Mouse (Mus musculus) adrenal gland, adult 8-10 months (tissue): Measurements from ENCODE around the gene Plin3. TPM values are rescaled to one million over a fixed set of nuclear protein-coding genes. Genes with fewer than 3 reads are reported as not detected.
"Not testable (repeated sequence)": the region's sequence is repeated elsewhere in the genome, so short reads cannot be mapped to it uniquely, and the experiment has no call there.

Experiments used
- DNase-seq: peaks from one replicate; pipeline ENCODE4 v3.0.0; 2022
- total RNA-seq, 4 experiments: library from RNA; stranded (reverse); gene quantifications; 2 replicates each; pipeline ENCODE4 v1.2.4; 2022

Plin3 gene
- total RNA-seq, 4 experiments from 2014 or later: 92.6 to 117 (median 103) TPM

GRCm38 (mm10) chr17:56273482-56273881, 19.2 kb downstream of the Plin3 start:
- DNase-seq: no peak

- no peak for DNase-seq
These were observed 20.0 kb downstream of the Plin3 start for GRCm38 (mm10) chr17:56272644-56273043.

DNA sequence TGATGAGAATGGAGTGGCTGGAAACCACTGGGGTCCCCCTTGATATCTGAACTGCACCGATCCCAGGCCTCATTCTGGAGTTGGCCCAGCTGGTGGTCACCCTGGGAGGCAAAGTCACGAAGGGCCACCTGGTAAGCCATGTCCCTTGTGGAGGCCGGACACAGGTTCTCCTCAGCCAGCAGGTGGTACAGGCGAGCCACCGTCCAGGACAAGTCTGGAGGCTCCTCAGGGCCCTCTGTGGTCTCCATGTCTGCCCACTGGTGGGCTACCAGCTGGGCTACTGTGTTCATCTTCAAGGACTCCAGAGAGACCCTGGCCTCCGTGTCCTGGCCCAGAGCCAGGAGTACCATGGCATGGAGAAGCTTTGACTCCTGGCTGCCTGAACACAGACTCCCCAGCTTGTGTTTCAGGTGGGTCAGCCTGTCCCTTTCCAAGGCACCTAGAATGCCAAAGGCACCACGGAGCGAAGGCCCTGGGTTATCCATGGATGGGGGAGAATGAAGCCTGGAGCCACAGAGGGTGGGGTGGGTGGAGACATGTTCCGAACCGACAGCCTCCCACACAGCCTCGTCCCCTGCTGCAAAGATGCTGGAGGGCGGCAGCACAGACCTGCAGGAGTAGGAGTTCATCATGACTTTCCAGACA, 20.9 kb downstream of the Plin3 start:
- no peak for DNase-seq

GRCm38 (mm10) chr17:56269741-56270140, 22.9 kb downstream of the Plin3 start:
- DNase-seq: no peak

GRCm38 (mm10) chr17:56269153-56269630, 23.5 kb downstream of the Plin3 start:
- DNase-seq: no peak

GRCm38 (mm10) chr17:56266271-56266670, 26.4 kb downstream of the Plin3 start:
- no peak for DNase-seq

GRCm38 (mm10) chr17:56265869-56266268, 26.8 kb downstream of the Plin3 start:
- no peak for DNase-seq

GRCm38 (mm10) chr17:56265011-56265410, 27.7 kb downstream of the Plin3 start:
- DNase-seq: no peak

DNA sequence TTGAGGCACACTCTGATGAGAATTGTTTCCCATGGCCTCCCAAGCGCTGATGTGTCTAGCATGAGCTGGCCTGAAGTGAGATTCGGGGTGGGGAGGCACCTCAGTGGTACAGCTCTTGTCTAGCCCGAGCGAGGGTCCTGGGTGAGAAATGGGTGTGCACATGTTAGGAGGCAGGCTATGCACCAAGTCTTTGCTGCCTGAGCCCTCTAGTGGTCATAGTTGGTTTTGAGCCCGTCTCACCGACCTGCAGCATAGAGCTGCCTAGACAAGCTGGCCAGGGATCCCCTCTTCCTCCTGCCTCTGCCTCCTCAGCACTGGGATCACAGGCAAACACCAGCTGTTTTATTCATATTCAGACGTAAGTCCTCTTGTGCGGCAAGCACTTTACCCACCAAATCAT, 28.7 kb downstream of the Plin3 start:
- DNase-seq: peak; percentile 75

GRCm38 (mm10) chr17:56262645-56263094, 30.0 kb downstream of the Plin3 start:
- DNase-seq: no peak

DNA sequence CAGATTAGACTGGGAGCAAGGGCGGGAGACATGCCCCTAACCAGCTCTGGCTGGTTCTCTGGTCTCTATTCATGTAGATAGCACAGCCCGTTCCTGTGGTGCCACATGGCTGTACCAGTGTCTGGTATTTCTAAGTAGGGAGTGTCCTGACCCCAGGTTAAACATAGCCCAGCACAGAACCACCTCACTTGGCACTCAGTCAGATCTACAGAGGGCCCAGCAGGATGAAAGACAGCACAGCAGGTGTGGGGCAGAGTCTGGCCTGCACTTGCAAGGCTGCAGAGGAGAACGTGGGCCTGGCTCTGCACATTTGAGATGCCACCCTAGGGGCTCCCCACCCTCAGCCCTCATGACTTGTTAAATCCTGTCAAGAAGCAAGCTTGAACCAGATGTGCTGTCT, 31.5 kb downstream of the Plin3 start:
- no peak for DNase-seq

DNA sequence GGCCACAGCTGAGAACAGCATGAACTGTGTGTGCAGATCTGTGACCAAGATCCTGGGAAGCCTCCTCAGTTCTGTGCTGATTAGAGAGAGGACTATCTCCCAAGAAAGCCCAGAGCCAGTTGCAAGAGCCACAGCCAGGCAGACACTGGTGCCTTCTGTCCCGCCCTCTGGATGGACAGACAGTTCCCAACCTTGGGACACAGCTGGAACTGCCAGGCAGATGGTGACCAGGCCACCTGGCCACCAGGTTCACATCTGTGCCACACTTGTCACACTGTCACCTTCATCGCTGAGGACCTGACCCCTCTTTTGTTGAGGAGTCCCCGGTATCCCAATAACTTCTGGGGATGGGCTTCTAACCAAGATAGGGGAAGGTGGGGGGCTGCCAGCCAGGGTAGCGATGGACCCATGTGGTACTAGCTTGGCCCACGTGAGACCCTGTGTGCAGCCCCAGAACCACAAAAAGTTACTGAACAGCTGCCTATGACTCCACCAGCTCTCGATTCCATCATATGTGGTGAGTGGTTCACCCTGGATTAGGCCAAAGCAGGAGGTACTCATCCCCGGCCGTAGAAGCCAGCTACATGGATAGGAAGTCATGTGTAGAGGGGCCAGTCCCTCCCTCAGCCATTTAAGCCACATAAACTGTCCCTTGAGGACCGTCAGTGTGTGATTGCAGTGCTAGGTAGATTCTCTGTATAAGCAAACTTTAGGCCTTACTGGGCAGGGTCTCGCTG, 33.2 kb downstream of the Plin3 start:
- no peak for DNase-seq

- not testable (repeated sequence) for DNase-seq
These were observed 33.9 kb downstream of the Plin3 start for GRCm38 (mm10) chr17:56258812-56259211.

GRCm38 (mm10) chr17:56258269-56258668, 34.4 kb downstream of the Plin3 start:
- DNase-seq: not testable (repeated sequence)

DNA sequence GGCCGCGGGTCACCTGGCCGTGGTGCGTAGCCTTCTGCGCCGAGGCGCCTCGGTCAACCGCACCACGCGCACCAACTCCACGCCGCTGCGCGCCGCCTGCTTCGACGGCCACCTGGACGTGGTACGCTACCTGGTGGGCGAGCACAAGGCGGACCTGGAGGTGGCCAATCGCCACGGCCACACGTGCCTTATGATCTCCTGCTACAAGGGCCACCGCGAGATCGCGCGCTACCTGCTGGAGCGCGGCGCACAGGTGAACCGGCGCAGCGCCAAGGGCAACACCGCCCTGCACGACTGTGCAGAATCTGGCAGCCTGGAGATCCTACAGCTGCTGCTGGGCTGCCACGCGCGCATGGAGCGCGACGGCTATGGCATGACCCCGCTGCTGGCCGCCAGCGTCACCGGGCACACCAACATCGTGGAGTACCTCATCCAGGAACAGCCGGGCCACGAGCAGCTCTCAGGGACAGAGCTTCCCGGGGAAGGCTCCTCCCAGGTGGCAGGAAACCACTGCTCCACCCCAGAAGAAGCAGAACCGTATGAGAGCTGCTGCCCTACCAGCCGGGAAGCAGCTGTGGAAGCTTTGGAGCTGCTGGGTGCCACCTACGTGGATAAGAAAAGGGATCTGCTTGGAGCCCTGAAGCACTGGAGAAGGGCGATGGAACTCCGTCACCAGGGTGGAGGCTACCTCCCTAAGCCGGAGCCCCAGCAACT, 35.3 kb downstream of the Plin3 start:
- no peak for DNase-seq

GRCm38 (mm10) chr17:56256239-56256881, 36.3 kb downstream of the Plin3 start, which contains the start of gene Fem1a:
Gene Fem1a, plus strand, starts transcription at chr17:56256810.
- peak; percentile 97 for DNase-seq

GRCm38 (mm10) chr17:56255863-56256238, 36.8 kb downstream of the Plin3 start:
- peak; percentile 97 for DNase-seq

GRCm38 (mm10) chr17:56255429-56255828, 37.2 kb downstream of the Plin3 start:
- DNase-seq: no peak

DNA sequence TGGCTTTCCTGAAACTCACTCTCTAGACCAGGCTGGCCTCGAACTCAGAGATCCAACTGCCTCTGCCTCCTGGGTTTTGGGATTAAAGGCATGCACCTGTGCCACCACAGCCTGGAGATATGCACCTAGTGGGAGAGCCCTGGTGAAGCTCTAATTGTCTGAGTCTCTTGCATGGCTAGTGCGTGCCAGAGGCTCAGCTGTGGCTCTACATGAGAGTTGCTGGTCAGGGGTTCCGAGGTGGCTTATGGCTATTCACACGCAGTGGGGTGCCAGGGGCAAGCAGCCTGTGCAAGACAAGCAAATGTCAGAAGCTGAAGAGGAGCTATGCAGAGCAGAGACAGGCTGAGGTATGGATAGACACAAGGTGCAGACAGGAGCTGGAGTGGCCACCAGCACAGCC, 38.0 kb downstream of the Plin3 start:
- DNase-seq: no peak

DNA sequence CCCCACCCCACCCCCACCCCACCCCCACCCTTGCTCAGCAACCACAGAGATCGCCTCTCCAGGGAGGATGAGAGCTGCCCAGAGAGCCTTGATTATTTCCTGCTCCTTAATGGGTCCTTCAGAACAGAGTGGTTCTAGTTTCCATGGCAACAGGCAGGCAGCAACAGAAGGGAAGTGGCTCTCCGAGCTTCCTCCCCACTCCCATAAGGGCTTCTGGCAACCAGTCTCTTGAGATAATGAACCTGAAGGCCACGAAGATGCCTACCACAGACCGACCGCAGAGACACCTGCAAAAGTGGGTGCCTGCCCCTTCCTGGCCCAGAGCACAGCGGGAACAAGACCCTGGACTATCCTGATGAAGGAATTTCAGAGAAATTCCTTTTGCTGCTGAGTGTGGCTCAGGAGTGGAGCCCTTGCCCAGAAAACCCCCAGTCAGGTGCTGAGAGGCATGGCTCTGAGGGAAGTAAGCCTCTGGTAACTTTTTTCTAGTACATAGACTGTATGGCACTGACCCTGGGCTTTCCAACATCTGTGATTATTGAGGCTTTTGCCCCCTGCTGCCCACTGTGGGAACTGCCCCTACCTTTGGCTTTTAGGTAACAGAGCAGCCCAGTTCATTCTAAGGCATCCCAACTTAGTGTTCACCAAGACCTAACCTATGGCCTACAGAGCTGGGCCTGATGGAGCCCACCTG, 41.4 kb downstream of the Plin3 start:
- peak; percentile 46 for DNase-seq

DNA sequence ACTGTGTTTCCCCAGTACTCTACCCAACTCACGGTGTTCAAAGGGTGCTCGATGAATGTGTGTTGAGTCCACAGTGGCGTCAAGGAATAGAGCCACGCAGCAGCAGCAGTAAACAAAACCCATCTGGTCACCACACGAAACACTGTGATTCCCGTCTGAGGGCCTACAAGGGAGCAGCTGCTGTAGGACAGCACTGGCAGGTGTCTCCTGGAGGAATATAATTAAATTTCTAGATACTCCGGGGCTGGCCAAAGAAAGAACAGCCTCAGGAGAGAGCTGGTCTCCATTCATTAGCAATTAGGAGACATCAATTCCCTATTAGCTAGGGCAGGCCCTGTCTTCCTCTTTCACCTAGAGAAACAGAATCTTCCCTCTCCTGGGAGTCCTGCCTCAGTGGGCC, 47.1 kb downstream of the Plin3 start:
- DNase-seq: no peak
